Mouse (Mus musculus) lung, postnatal 0 days (tissue): ENCODE measurements around the gene Sec16b.

Experiments used
- CTCF ChIP-seq: IDR thresholded peaks from 2 replicates; pipeline ENCODE4 v1.5.1; 2016; ENCODE audit warnings: antibody characterized with exemption, mild to moderate bottlenecking
- EP300 ChIP-seq: IDR thresholded peaks from 2 replicates; pipeline ENCODE4 v1.6.1; 2016; ENCODE audit warnings: antibody characterized with exemption, mild to moderate bottlenecking, control low read depth

DNA sequence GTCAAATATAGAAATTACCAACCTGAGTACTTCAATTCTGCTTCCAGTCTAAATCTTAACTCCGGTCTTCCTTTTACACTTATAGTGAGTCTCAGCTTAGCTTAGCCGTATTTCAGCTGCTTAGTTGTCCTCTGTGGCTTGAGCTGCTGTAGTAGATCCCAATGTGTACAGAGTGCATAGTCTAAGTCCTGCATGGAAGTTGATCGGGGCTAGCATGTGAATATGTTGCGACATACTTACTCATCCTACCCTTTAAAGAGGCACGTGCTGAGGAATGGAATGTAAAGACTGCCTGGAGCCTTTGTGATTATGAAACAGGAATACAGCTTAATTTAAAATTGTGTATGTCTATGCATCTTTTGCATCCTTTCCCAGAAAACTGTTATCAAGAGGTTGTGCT, 88.0 kb downstream of the Sec16b start:
- no peak for TF ChIP-seq CTCF
- TF ChIP-seq EP300, result no peak
